Mouse (Mus musculus): ENCODE data around the gene Slc22a18. TPM values are rescaled to one million over a fixed set of nuclear protein-coding genes. Genes with fewer than 3 reads are reported as not detected.
A peak's percentile ranks its signal among the peaks of the same experiment; 100 is the strongest.

Gene Slc22a18
- polyA plus RNA-seq, 1 experiment from 2014 or later = 0.74 TPM

DNA sequence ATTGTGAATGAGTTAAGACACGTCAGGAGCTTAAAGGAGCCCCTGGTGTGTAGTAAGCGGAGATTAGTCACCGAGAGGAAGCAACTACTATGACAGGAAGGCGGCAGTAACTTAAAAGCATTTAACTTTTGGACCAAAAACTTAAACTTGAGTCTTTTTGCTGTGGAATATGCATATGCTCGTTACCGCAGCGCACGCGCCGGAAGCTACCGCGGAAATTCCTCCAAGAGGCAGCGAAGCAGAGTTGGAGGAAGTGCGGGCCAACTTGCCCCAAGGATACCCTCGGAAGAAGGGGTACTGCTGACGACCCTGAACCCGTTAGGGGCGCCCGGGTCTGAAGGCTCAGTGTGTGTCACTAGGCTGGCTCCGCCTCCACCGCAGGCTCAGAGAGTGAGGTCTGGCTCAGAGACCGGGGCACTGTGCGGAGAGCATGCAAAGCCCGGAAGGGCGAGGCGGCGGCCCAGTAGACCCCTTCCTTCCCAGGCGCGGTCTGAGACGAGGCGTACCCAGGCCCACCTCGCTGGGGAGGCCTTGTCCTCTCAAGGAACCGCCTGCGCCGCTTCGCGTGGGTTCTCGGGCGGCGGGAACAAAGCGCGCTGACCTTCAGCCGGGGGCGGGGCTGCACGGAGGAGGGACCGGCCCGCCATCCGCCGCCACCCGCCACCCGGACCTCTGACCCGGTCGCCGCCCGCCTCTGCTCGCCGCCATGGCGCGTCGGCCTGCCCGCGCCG is 74.9 kb downstream of the Slc22a18 start:
- H3K4me2 ChIP-seq (replicated peaks) = peak overlapping the region; percentile 84
- H3K27ac ChIP-seq = peak overlapping the region; percentile 90
- H3K9me3 ChIP-seq = no peaks in the 10 kb centered on the region
- peaks cover 48% of the 10 kb centered on the region for H3K4me1 ChIP-seq (replicated peaks)
- ATAC-seq = peak; percentile 82
- 1% methylated on average over 60 of the region's 63 CpGs for WGBS
- peaks cover 7% of the 10 kb centered on the region; the same call in 1 of the 2 replicates for H3K36me3 ChIP-seq
- peak overlapping the region; percentile 79 for H3K4me3 ChIP-seq (replicated peaks)
- no peaks in the 10 kb centered on the region for H3K27me3 ChIP-seq
- peak overlapping the region; percentile 80 for H3K9ac ChIP-seq (replicated peaks)

Other genes starting within 250 kb of the Slc22a18 start
- gene Cdkn1c, start 12.7 kb upstream of the Slc22a18 start, polyA plus RNA-seq (2015; fragmentation: Nextera tagmentation; extraction: Ambion mirVana) = 379 and 515 TPM in 2 replicates
- 0.37 and 0.73 TPM in 2 replicates for gene Phlda2, start 29.4 kb downstream of the Slc22a18 start, polyA plus RNA-seq (2015; fragmentation: Nextera tagmentation; extraction: Ambion mirVana)
- 364 and 378 TPM in 2 replicates for gene Nap1l4, start 75.4 kb downstream of the Slc22a18 start, polyA plus RNA-seq (2015; fragmentation: Nextera tagmentation; extraction: Ambion mirVana)
- gene Cars, start 126.4 kb downstream of the Slc22a18 start, polyA plus RNA-seq (2015; fragmentation: Nextera tagmentation; extraction: Ambion mirVana) = 63.3 and 68.9 TPM in 2 replicates
- gene Tnfrsf26, start 155.0 kb downstream of the Slc22a18 start, polyA plus RNA-seq (2015; fragmentation: Nextera tagmentation; extraction: Ambion mirVana) = 0.08 and 0.13 TPM in 2 replicates
- gene Tnfrsf22, start 175.9 kb downstream of the Slc22a18 start, polyA plus RNA-seq (2015; fragmentation: Nextera tagmentation; extraction: Ambion mirVana) = 3.9 and 4.5 TPM in 2 replicates
- 0.50 and 1.2 TPM in 2 replicates for gene Tnfrsf23, start 212.1 kb downstream of the Slc22a18 start, polyA plus RNA-seq (2015; fragmentation: Nextera tagmentation; extraction: Ambion mirVana)

Measured in midbrain, embryonic 13.5 days (tissue).